Mouse (Mus musculus): ENCODE data around the gene 3110070M22Rik. TPM values are rescaled to one million over a fixed set of nuclear protein-coding genes. Genes with fewer than 3 reads are reported as not detected.
"Not testable (repeated sequence)": the region's sequence is repeated elsewhere in the genome, so short reads cannot be mapped to it uniquely, and the experiment has no call there.

3110070M22Rik gene
- polyA plus RNA-seq (2012; rRNA removed), result 0.96 and 1.6 TPM in 2 replicates

GRCm38 (mm10) chr13:119487880-119488580 is at the start of gene 3110070M22Rik, which contains the start of gene Tmem267:
Gene 3110070M22Rik, minus strand, starts transcription at chr13:119488383.
Gene Tmem267, plus strand, starts transcription at chr13:119488039.
- Histone ChIP-seq H3K4me3 (ENCODE audit: low read depth, low read length) (no peak within 1 kb of the TSS), H3K4me1 (ENCODE audit: control insufficient read depth, insufficient read depth, insufficient read length, low read length) (no peaks in the 10 kb centered on the region), H3K27me3 (ENCODE audit: control insufficient read depth, insufficient read depth, low read length) (no peaks in the 10 kb centered on the region), H3K27ac (ENCODE audit: insufficient read depth, low read depth, low read length) (peak within 1 kb of the TSS; percentile 63), H3K36me3 (ENCODE audit: control insufficient read depth, insufficient read depth, low read length) (peaks cover 9% of the 10 kb centered on the region)
- 0 out of 2 replicates have a peak, but pooled peaks have one; percentile 18 for TF ChIP-seq POLR2A (IDR thresholded peaks at IDR 0.05; ENCODE audit: low read depth, low read length)
- peak; percentile 40; the same call in 1 of the 2 replicates for TF ChIP-seq CTCF (IDR thresholded peaks at IDR 0.05; ENCODE audit: extremely low read depth, insufficient read length, insufficient replicate concordance, low read depth, low read length)
- WGBS, result 70% methylated on average over 87 of the region's 87 CpGs

GRCm38 (mm10) chr13:119494938-119495337 is 6.8 kb upstream of the 3110070M22Rik start:
- not testable (repeated sequence) for H3K27me3 ChIP-seq (ENCODE audit: control insufficient read depth, insufficient read depth, low read length); H3K4me3 ChIP-seq (ENCODE audit: low read depth, low read length); H3K4me1 ChIP-seq (ENCODE audit: control insufficient read depth, insufficient read depth, insufficient read length, low read length); H3K27ac ChIP-seq (ENCODE audit: insufficient read depth, low read depth, low read length); H3K36me3 ChIP-seq (ENCODE audit: control insufficient read depth, insufficient read depth, low read length)
- WGBS, result 95% methylated on average over 13 of the region's 22 CpGs

- H3K27ac ChIP-seq (ENCODE audit: insufficient read depth, low read depth, low read length); H3K36me3 ChIP-seq (ENCODE audit: control insufficient read depth, insufficient read depth, low read length); H3K27me3 ChIP-seq (ENCODE audit: control insufficient read depth, insufficient read depth, low read length); H3K4me1 ChIP-seq (ENCODE audit: control insufficient read depth, insufficient read depth, insufficient read length, low read length); H3K4me3 ChIP-seq (ENCODE audit: low read depth, low read length): not testable (repeated sequence)
- WGBS, result 90% methylated on average over 10 of the region's 10 CpGs
Measured at GRCm38 (mm10) chr13:119492083-119492482, 3.9 kb upstream of the 3110070M22Rik start.

GRCm38 (mm10) chr13:119487354-119487753 is 829 bp downstream of the 3110070M22Rik start:
- H3K27me3 ChIP-seq (ENCODE audit: control insufficient read depth, insufficient read depth, low read length), result no peaks in the 10 kb centered on the region
- whole genome bisulfite sequencing, result 41% methylated on average over 7 of the region's 7 CpGs
- no peak overlapping the region for H3K4me3 ChIP-seq (ENCODE audit: low read depth, low read length)
- no peaks in the 10 kb centered on the region for H3K4me1 ChIP-seq (ENCODE audit: control insufficient read depth, insufficient read depth, insufficient read length, low read length)
- TF ChIP-seq CTCF (IDR thresholded peaks at IDR 0.05; ENCODE audit: extremely low read depth, insufficient read length, insufficient replicate concordance, low read depth, low read length), result no peak
- no peak for TF ChIP-seq POLR2A (IDR thresholded peaks at IDR 0.05; ENCODE audit: low read depth, low read length)
- H3K27ac ChIP-seq (ENCODE audit: insufficient read depth, low read depth, low read length), result no peak overlapping the region
- H3K36me3 ChIP-seq (ENCODE audit: control insufficient read depth, insufficient read depth, low read length), result peaks cover 12% of the 10 kb centered on the region

GRCm38 (mm10) chr13:119477789-119478188 is 10.4 kb downstream of the 3110070M22Rik start:
- peaks cover 2% of the 10 kb centered on the region; the same call in 1 of the 2 replicates for H3K4me1 ChIP-seq (ENCODE audit: control insufficient read depth, insufficient read depth, insufficient read length, low read length)
- peaks cover 52% of the 10 kb centered on the region for H3K36me3 ChIP-seq (ENCODE audit: control insufficient read depth, insufficient read depth, low read length)
- WGBS, result 52% methylated on average over 2 of the region's 2 CpGs
- H3K27ac ChIP-seq (ENCODE audit: insufficient read depth, low read depth, low read length), result no peak overlapping the region
- H3K4me3 ChIP-seq (ENCODE audit: low read depth, low read length), result no peak overlapping the region
- H3K27me3 ChIP-seq (ENCODE audit: control insufficient read depth, insufficient read depth, low read length), result no peaks in the 10 kb centered on the region
- no peak for TF ChIP-seq POLR2A (IDR thresholded peaks at IDR 0.05; ENCODE audit: low read depth, low read length)
- no peak for TF ChIP-seq CTCF (IDR thresholded peaks at IDR 0.05; ENCODE audit: extremely low read depth, insufficient read length, insufficient replicate concordance, low read depth, low read length)

- Histone ChIP-seq H3K27me3 (ENCODE audit: control insufficient read depth, insufficient read depth, low read length) (no peaks in the 10 kb centered on the region), H3K4me3 (ENCODE audit: low read depth, low read length) (no peak overlapping the region), H3K36me3 (ENCODE audit: control insufficient read depth, insufficient read depth, low read length) (peaks cover 56% of the 10 kb centered on the region), H3K4me1 (ENCODE audit: control insufficient read depth, insufficient read depth, insufficient read length, low read length) (peaks cover 2% of the 10 kb centered on the region; the same call in 1 of the 2 replicates), H3K27ac (ENCODE audit: insufficient read depth, low read depth, low read length) (no peak overlapping the region)
- no peak for TF ChIP-seq POLR2A (IDR thresholded peaks at IDR 0.05; ENCODE audit: low read depth, low read length)
- no peak for TF ChIP-seq CTCF (IDR thresholded peaks at IDR 0.05; ENCODE audit: extremely low read depth, insufficient read length, insufficient replicate concordance, low read depth, low read length)
- WGBS, result 91% methylated on average over 9 of the region's 9 CpGs
Measured at GRCm38 (mm10) chr13:119476631-119477030, 11.6 kb downstream of the 3110070M22Rik start.

- no peak for TF ChIP-seq CTCF (IDR thresholded peaks at IDR 0.05; ENCODE audit: extremely low read depth, insufficient read length, insufficient replicate concordance, low read depth, low read length)
- TF ChIP-seq POLR2A (IDR thresholded peaks at IDR 0.05; ENCODE audit: low read depth, low read length), result peak; percentile 93
- peaks cover 17% of the 10 kb centered on the region for H3K36me3 ChIP-seq (ENCODE audit: control insufficient read depth, insufficient read depth, low read length)
- H3K4me1 ChIP-seq (ENCODE audit: control insufficient read depth, insufficient read depth, insufficient read length, low read length), result no peaks in the 10 kb centered on the region; the same call in 1 of the 2 replicates
- peak within 1 kb of the TSS; percentile 60 for H3K27ac ChIP-seq (ENCODE audit: insufficient read depth, low read depth, low read length)
- peak within 1 kb of the TSS; percentile 85 for H3K4me3 ChIP-seq (ENCODE audit: low read depth, low read length)
- 2% methylated on average over 57 of the region's 57 CpGs for WGBS
- H3K27me3 ChIP-seq (ENCODE audit: control insufficient read depth, insufficient read depth, low read length), result no peaks in the 10 kb centered on the region
Measured at GRCm38 (mm10) chr13:119462596-119463560, 25.3 kb downstream of the 3110070M22Rik start, which contains the start of gene 4833420G17Rik. Gene 4833420G17Rik, plus strand, starts transcription at chr13:119462768.
